Mouse (Mus musculus): ENCODE measurements at regions not wholly inside any gene's neighbourhood (a gene's known extent, or its start where the extent isn't known, plus 50 kb on each side); places are given as distances from the start of the nearest gene placed in this dataset.

GRCm38 (mm10) chr12:29288801-29289200, 239.4 kb upstream of the Myt1l start:
- ATAC-seq (ENCODE audit: insufficient number of reproducible peaks, low FRiP score) = no peak

GRCm38 (mm10) chr12:29290591-29291351, 237.4 kb upstream of the Myt1l start:
- peak; percentile 98 for ATAC-seq (ENCODE audit: insufficient number of reproducible peaks, low FRiP score)

More at GRCm38 (mm10) chr12:29288801-29289200, 239.4 kb upstream of the Myt1l start:
- Histone ChIP-seq H3K4me3 (no peak overlapping the region), H3K9me3 (replicated peaks) (no peaks in the 10 kb centered on the region), H3K9ac (no peak overlapping the region), H3K27ac (ENCODE audit: poor library complexity, severe bottlenecking) (no peak overlapping the region), H3K4me2 (no peak overlapping the region), H3K4me1 (replicated peaks) (peaks cover 9% of the 10 kb centered on the region), H3K36me3 (no peaks in the 10 kb centered on the region), H3K27me3 (replicated peaks) (no peaks in the 10 kb centered on the region)
- WGBS = 45% methylated on average over 2 of the region's 2 CpGs

GRCm38 (mm10) chr12:29297984-29298383, 230.2 kb upstream of the Myt1l start:
- no peaks in the 10 kb centered on the region for H3K9me3 ChIP-seq (replicated peaks)
- H3K27me3 ChIP-seq (replicated peaks) = 0 out of 2 replicates have a peak, but pooled peaks cover 3% of the 10 kb centered on the region
- no peak overlapping the region for H3K4me3 ChIP-seq
- no peak overlapping the region for H3K27ac ChIP-seq (ENCODE audit: poor library complexity, severe bottlenecking)
- H3K9ac ChIP-seq = no peak overlapping the region
- 51% methylated on average over 5 of the region's 5 CpGs for WGBS
- H3K4me1 ChIP-seq (replicated peaks) = no peaks in the 10 kb centered on the region
- ATAC-seq (ENCODE audit: insufficient number of reproducible peaks, low FRiP score) = no peak
- H3K36me3 ChIP-seq = no peaks in the 10 kb centered on the region
- no peak overlapping the region for H3K4me2 ChIP-seq

More at GRCm38 (mm10) chr12:29290591-29291351, 237.4 kb upstream of the Myt1l start:
- Histone ChIP-seq H3K4me1 (replicated peaks) (peaks cover 9% of the 10 kb centered on the region), H3K27ac (ENCODE audit: poor library complexity, severe bottlenecking) (peak overlapping the region; percentile 49), H3K4me3 (peak overlapping the region; percentile 37), H3K9me3 (replicated peaks) (no peaks in the 10 kb centered on the region), H3K27me3 (replicated peaks) (no peaks in the 10 kb centered on the region), H3K36me3 (no peaks in the 10 kb centered on the region), H3K4me2 (peak overlapping the region; percentile 64), H3K9ac (peak overlapping the region; percentile 42)
- WGBS = 18% methylated on average over 23 of the region's 23 CpGs

GRCm38 (mm10) chr12:29315636-29316035, 212.5 kb upstream of the Myt1l start:
- H3K9me3 ChIP-seq (replicated peaks) = no peaks in the 10 kb centered on the region
- H3K36me3 ChIP-seq = no peaks in the 10 kb centered on the region
- no peaks in the 10 kb centered on the region for H3K4me1 ChIP-seq (replicated peaks)
- 46% methylated on average over 1 of the region's 1 CpGs for WGBS
- no peak overlapping the region for H3K4me3 ChIP-seq
- no peak overlapping the region for H3K9ac ChIP-seq
- no peaks in the 10 kb centered on the region for H3K27me3 ChIP-seq (replicated peaks)
- ATAC-seq (ENCODE audit: insufficient number of reproducible peaks, low FRiP score) = no peak
- H3K27ac ChIP-seq (ENCODE audit: poor library complexity, severe bottlenecking) = no peak overlapping the region
- no peak overlapping the region for H3K4me2 ChIP-seq

GRCm38 (mm10) chr12:29321468-29321867, 206.7 kb upstream of the Myt1l start:
- Histone ChIP-seq H3K27ac (ENCODE audit: poor library complexity, severe bottlenecking) (no peak overlapping the region), H3K4me3 (no peak overlapping the region), H3K4me1 (replicated peaks) (no peaks in the 10 kb centered on the region), H3K36me3 (no peaks in the 10 kb centered on the region), H3K27me3 (replicated peaks) (no peaks in the 10 kb centered on the region), H3K4me2 (no peak overlapping the region), H3K9ac (no peak overlapping the region), H3K9me3 (replicated peaks) (no peaks in the 10 kb centered on the region)
- 49% methylated on average over 2 of the region's 2 CpGs for WGBS
- no peak for ATAC-seq (ENCODE audit: insufficient number of reproducible peaks, low FRiP score)

GRCm38 (mm10) chr12:29323534-29323933, 204.7 kb upstream of the Myt1l start:
- H3K9ac ChIP-seq = no peak overlapping the region
- H3K36me3 ChIP-seq = no peaks in the 10 kb centered on the region
- no peak overlapping the region for H3K27ac ChIP-seq (ENCODE audit: poor library complexity, severe bottlenecking)
- H3K27me3 ChIP-seq (replicated peaks) = no peaks in the 10 kb centered on the region
- H3K4me2 ChIP-seq = no peak overlapping the region
- H3K9me3 ChIP-seq (replicated peaks) = no peaks in the 10 kb centered on the region
- no peak overlapping the region for H3K4me3 ChIP-seq
- ATAC-seq (ENCODE audit: insufficient number of reproducible peaks, low FRiP score) = no peak
- 16% methylated on average over 3 of the region's 3 CpGs for WGBS
- H3K4me1 ChIP-seq (replicated peaks) = no peaks in the 10 kb centered on the region

- Histone ChIP-seq H3K4me1 (replicated peaks) (no peaks in the 10 kb centered on the region), H3K27ac (ENCODE audit: poor library complexity, severe bottlenecking) (no peak overlapping the region), H3K36me3 (no peaks in the 10 kb centered on the region), H3K9me3 (replicated peaks) (no peaks in the 10 kb centered on the region), H3K4me3 (no peak overlapping the region), H3K4me2 (no peak overlapping the region), H3K9ac (no peak overlapping the region), H3K27me3 (replicated peaks) (no peaks in the 10 kb centered on the region)
- 76% methylated on average over 3 of the region's 3 CpGs for WGBS
- no peak for ATAC-seq (ENCODE audit: insufficient number of reproducible peaks, low FRiP score)
Measured at GRCm38 (mm10) chr12:29335839-29336469, 192.2 kb upstream of the Myt1l start.

- H3K9ac ChIP-seq = no peak overlapping the region
- H3K27ac ChIP-seq (ENCODE audit: poor library complexity, severe bottlenecking) = no peak overlapping the region
- no peak for ATAC-seq (ENCODE audit: insufficient number of reproducible peaks, low FRiP score)
- H3K4me1 ChIP-seq (replicated peaks) = no peaks in the 10 kb centered on the region
- H3K27me3 ChIP-seq (replicated peaks) = no peaks in the 10 kb centered on the region
- WGBS = 85% methylated on average over 2 of the region's 2 CpGs
- H3K36me3 ChIP-seq = no peaks in the 10 kb centered on the region
- no peaks in the 10 kb centered on the region for H3K9me3 ChIP-seq (replicated peaks)
- no peak overlapping the region for H3K4me2 ChIP-seq
- H3K4me3 ChIP-seq = no peak overlapping the region
Measured at GRCm38 (mm10) chr12:29337336-29337735, 190.8 kb upstream of the Myt1l start.

- Histone ChIP-seq H3K27me3 (replicated peaks) (no peaks in the 10 kb centered on the region), H3K27ac (ENCODE audit: poor library complexity, severe bottlenecking) (no peak overlapping the region), H3K9me3 (replicated peaks) (no peaks in the 10 kb centered on the region), H3K4me1 (replicated peaks) (no peaks in the 10 kb centered on the region), H3K4me2 (no peak overlapping the region), H3K4me3 (no peak overlapping the region), H3K9ac (no peak overlapping the region), H3K36me3 (no peaks in the 10 kb centered on the region)
- WGBS = 53% methylated on average over 7 of the region's 7 CpGs
- no peak for ATAC-seq (ENCODE audit: insufficient number of reproducible peaks, low FRiP score)
Measured at GRCm38 (mm10) chr12:29341388-29341995, 186.7 kb upstream of the Myt1l start.

- Histone ChIP-seq H3K27me3 (replicated peaks) (no peaks in the 10 kb centered on the region), H3K9me3 (replicated peaks) (no peaks in the 10 kb centered on the region), H3K4me2 (no peak overlapping the region), H3K4me3 (no peak overlapping the region), H3K9ac (no peak overlapping the region), H3K27ac (ENCODE audit: poor library complexity, severe bottlenecking) (no peak overlapping the region), H3K36me3 (no peaks in the 10 kb centered on the region), H3K4me1 (replicated peaks) (peaks cover 1% of the 10 kb centered on the region)
- WGBS = 78% methylated on average over 12 of the region's 12 CpGs
- no peak for ATAC-seq (ENCODE audit: insufficient number of reproducible peaks, low FRiP score)
Measured at GRCm38 (mm10) chr12:29343147-29343852, 184.9 kb upstream of the Myt1l start.

- Histone ChIP-seq H3K9ac (no peak overlapping the region), H3K27me3 (replicated peaks) (peaks cover 4% of the 10 kb centered on the region; the same call in 1 of the 2 replicates), H3K4me2 (no peak overlapping the region), H3K4me3 (no peak overlapping the region), H3K27ac (ENCODE audit: poor library complexity, severe bottlenecking) (no peak overlapping the region), H3K4me1 (replicated peaks) (peaks cover 15% of the 10 kb centered on the region), H3K36me3 (no peaks in the 10 kb centered on the region), H3K9me3 (replicated peaks) (no peaks in the 10 kb centered on the region)
- no peak for ATAC-seq (ENCODE audit: insufficient number of reproducible peaks, low FRiP score)
- WGBS = 40% methylated on average over 2 of the region's 2 CpGs
Measured at GRCm38 (mm10) chr12:29348698-29349097, 179.5 kb upstream of the Myt1l start.
